Mouse (Mus musculus) ES-E14 (cell line): ENCODE results near the gene Zzz3.

Experiments used
- CHD2 ChIP-seq: IDR thresholded peaks from 2 replicates; pipeline ENCODE4 v1.6.1; 2014; ENCODE audit warnings: mild to moderate bottlenecking, low read depth, low read length, inconsistent platforms
- HCFC1 ChIP-seq: IDR thresholded peaks from 2 replicates; pipeline ENCODE4 v1.6.1; 2012; ENCODE audit warnings: low read length, inconsistent platforms, borderline replicate concordance; ENCODE audit not compliant: insufficient read depth
- MAFK ChIP-seq: IDR thresholded peaks from 2 replicates; pipeline ENCODE4 v1.6.1; 2014; ENCODE audit warnings: mild to moderate bottlenecking, low read depth, low read length, inconsistent platforms; ENCODE audit not compliant: insufficient read depth
- ZC3H11A ChIP-seq: IDR thresholded peaks from 2 replicates; pipeline ENCODE4 v1.6.1; 2012; ENCODE audit warnings: low read depth, mild to moderate bottlenecking, inconsistent platforms, low read length, borderline replicate concordance

DNA sequence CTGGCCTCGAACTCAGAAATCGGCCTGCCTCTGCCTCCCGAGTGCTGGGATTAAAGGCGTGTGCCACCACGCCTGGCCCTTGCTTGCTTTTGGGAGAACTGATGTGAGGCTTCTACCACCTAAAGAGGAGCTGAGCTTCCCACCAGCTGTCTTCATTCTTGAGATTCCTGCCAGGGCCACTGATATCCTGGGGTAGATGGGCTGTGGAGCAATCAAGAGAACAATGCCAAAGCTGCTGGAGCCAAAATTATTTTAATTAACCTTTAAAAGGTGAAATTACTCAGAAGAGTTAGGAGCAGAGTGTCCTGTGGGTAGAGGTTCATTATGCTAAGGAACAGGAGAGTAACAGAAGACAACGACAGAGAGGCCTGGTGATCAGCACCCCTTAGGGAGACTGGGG lies 70.1 kb downstream of the Zzz3 start:
- TF ChIP-seq MAFK = no peak
- no peak for TF ChIP-seq HCFC1
- no peak for TF ChIP-seq CHD2
- no peak for TF ChIP-seq ZC3H11A
